Mouse (Mus musculus) G1E (cell line): Measurements from ENCODE around the gene Cenpb.

Source experiments
- CTCF ChIP-seq: IDR thresholded peaks from 2 replicates; pipeline ENCODE4 v1.5.1; 2012; ENCODE audit warnings: low read depth, low read length, inconsistent platforms, mixed read lengths
- GATA1 ChIP-seq: IDR thresholded peaks from 2 replicates; pipeline ENCODE4 v1.6.1; 2012; ENCODE audit warnings: borderline replicate concordance, low read length, inconsistent platforms, mixed read lengths
- TAL1 ChIP-seq: conservative IDR thresholded peaks from 2 replicates; pipeline ENCODE4 v1.6.1; 2012; ENCODE audit warnings: low read depth, low read length, inconsistent platforms, mixed read lengths

- TF ChIP-seq CTCF (no peak), TAL1 (no peak), GATA1 (no peak)
These were observed 47.4 kb upstream of the Cenpb start for GRCm38 (mm10) chr2:131227243-131227642.
